Comparison of ENCODE assay signal across 27 mouse cellular contexts in genomic region chr19:25927220-25927619, GRCm38 (mm10).
DNase-seq lines count a peak whose midpoint lies in the region; ATAC-seq and TF ChIP-seq lines count a peak whose summit lies in the region.
"Had no signal": no experiment of that assay in that cellular context is flagged by ENCODE, and none has a peak within 500 bp of the region (broad histone marks: within the 10 kb centered on the region; RNA-seq: fewer than 3 reads in every experiment).

No protein-coding gene starts in this region.

- no peak overlapping the region for H3K4me2 ChIP-seq in kidney, embryonic 14.5 days (replicated peaks; ENCODE audit: low read depth, low read length)
- H3K4me2 ChIP-seq in kidney, embryonic 16.5 days (replicated peaks; ENCODE audit: low read depth, low read length), result peak overlapping the region; percentile 26
- H3K4me2 ChIP-seq in stomach, embryonic 15.5 days, result 0 out of 2 replicates have a peak overlapping the region, but pooled peaks have one; percentile 3
- H3K4me2 ChIP-seq in stomach, postnatal 0 days (replicated peaks; ENCODE audit: low read depth), result no peak overlapping the region
- H3K4me2 ChIP-seq: embryonic facial prominence, embryonic 12.5 days; forebrain, embryonic 13.5 days; forebrain, embryonic 15.5 days had no signal

- peak; percentile 79; the same call in 1 of the 2 replicates for ATAC-seq in kidney, embryonic 14.5 days (ENCODE audit: low FRiP score, low TSS enrichment)
- ATAC-seq in kidney, embryonic 16.5 days (ENCODE audit: low FRiP score, low TSS enrichment), result peak; percentile 75; the same call in 1 of the 2 replicates
- ATAC-seq in stomach, embryonic 15.5 days (ENCODE audit: insufficient read depth, low FRiP score, low read depth), result no peak
- ATAC-seq in stomach, postnatal 0 days (ENCODE audit: low FRiP score, low TSS enrichment), result no peak
- ATAC-seq: activated CD4-positive, CD25-positive, alpha-beta regulatory T cell, adult 4 months; CD4-positive, CD25-positive, alpha-beta regulatory T cell, adult 4 months; forebrain, embryonic 13.5 days; forebrain, embryonic 15.5 days; forebrain, postnatal 0 days; Patski had no signal

- no peak for TF ChIP-seq EP300 in stomach, postnatal 0 days (optimal IDR thresholded peaks at IDR 0.05)

- DNase-seq in embryo, embryonic 10 days (ENCODE audit: low spot score), result peak; percentile 24
- no peak for DNase-seq in embryo, embryonic 11 days
- DNase-seq in kidney, postnatal 25 days, result no peak
- DNase-seq in kidney, adult 18-20 months, result no peak
- DNase-seq in stomach, postnatal 0 days (ENCODE audit: low spot score), result no peak
- DNase-seq: adrenal gland, adult 8-10 months; adrenal gland, postnatal 14 days; adrenal gland, postnatal 36 days; B cell, adult 2 months; cerebellum, adult 11-12 months; cerebellum, adult 2 months; cerebellum, adult 9-10 months; cerebellum, postnatal 10 days; cerebellum, postnatal 25 days; forebrain, postnatal 0 days had no signal

- H3K27me3 ChIP-seq in kidney, embryonic 14.5 days (ENCODE audit: control insufficient read depth, insufficient read depth, low read length), result no peaks in the 10 kb centered on the region
- no peaks in the 10 kb centered on the region for H3K27me3 ChIP-seq in kidney, embryonic 16.5 days (ENCODE audit: insufficient read depth, low read length)
- H3K27me3 ChIP-seq in stomach, embryonic 15.5 days (replicated peaks), result no peaks in the 10 kb centered on the region
- no peaks in the 10 kb centered on the region for H3K27me3 ChIP-seq in stomach, postnatal 0 days (ENCODE audit: control insufficient read depth, insufficient read depth, low read length)
- H3K27me3 ChIP-seq: CH12.LX; embryonic facial prominence, embryonic 12.5 days; forebrain, embryonic 13.5 days; forebrain, embryonic 15.5 days had no signal

- H3K27ac ChIP-seq in kidney, embryonic 14.5 days (ENCODE audit: low read depth, low read length), result no peak overlapping the region
- H3K27ac ChIP-seq in kidney, embryonic 16.5 days (ENCODE audit: low read length), result no peak overlapping the region
- H3K27ac ChIP-seq in stomach, embryonic 15.5 days, result no peak overlapping the region
- no peak overlapping the region for H3K27ac ChIP-seq in stomach, postnatal 0 days (replicated peaks)
- H3K27ac ChIP-seq: embryonic facial prominence, embryonic 10.5 days; embryonic facial prominence, embryonic 12.5 days; forebrain, embryonic 13.5 days; forebrain, embryonic 15.5 days had no signal

- 19% methylated on average over 9 of the region's 9 CpGs for WGBS in kidney, embryonic 14.5 days
- WGBS in kidney, embryonic 16.5 days, result 17% methylated on average over 9 of the region's 9 CpGs
- WGBS in stomach, embryonic 15.5 days, result 34% methylated on average over 9 of the region's 9 CpGs
- 33% methylated on average over 9 of the region's 9 CpGs for WGBS in stomach, postnatal 0 days

- no peaks in the 10 kb centered on the region for H3K36me3 ChIP-seq in kidney, embryonic 14.5 days (ENCODE audit: control insufficient read depth, insufficient read depth, low read length)
- H3K36me3 ChIP-seq in kidney, embryonic 16.5 days (ENCODE audit: insufficient read depth, low read length), result no peaks in the 10 kb centered on the region
- H3K36me3 ChIP-seq in stomach, embryonic 15.5 days, result no peaks in the 10 kb centered on the region
- H3K36me3 ChIP-seq in stomach, postnatal 0 days (ENCODE audit: control insufficient read depth, insufficient read depth, low read length), result no peaks in the 10 kb centered on the region
- H3K36me3 ChIP-seq: embryonic facial prominence, embryonic 10.5 days; embryonic facial prominence, embryonic 12.5 days; forebrain, embryonic 15.5 days; G1E had no signal

- H3K4me1 ChIP-seq in kidney, embryonic 14.5 days (ENCODE audit: control insufficient read depth, insufficient read depth, low read length), result peaks cover 17% of the 10 kb centered on the region
- peaks cover 14% of the 10 kb centered on the region for H3K4me1 ChIP-seq in kidney, embryonic 16.5 days (ENCODE audit: insufficient read depth, low read length)
- peaks cover 18% of the 10 kb centered on the region for H3K4me1 ChIP-seq in stomach, embryonic 15.5 days
- H3K4me1 ChIP-seq in stomach, postnatal 0 days (replicated peaks; ENCODE audit: control insufficient read depth, insufficient read depth), result no peaks in the 10 kb centered on the region
- H3K4me1 ChIP-seq: forebrain, embryonic 13.5 days; forebrain, embryonic 15.5 days had no signal

- H3K9me3 ChIP-seq in kidney, embryonic 14.5 days (ENCODE audit: control insufficient read depth, low read length), result no peaks in the 10 kb centered on the region
- no peaks in the 10 kb centered on the region for H3K9me3 ChIP-seq in kidney, embryonic 16.5 days (ENCODE audit: low read length)
- H3K9me3 ChIP-seq in stomach, embryonic 15.5 days, result no peaks in the 10 kb centered on the region
- H3K9me3 ChIP-seq in stomach, postnatal 0 days (ENCODE audit: control insufficient read depth, low read length), result no peaks in the 10 kb centered on the region
- H3K9me3 ChIP-seq: embryonic facial prominence, embryonic 10.5 days; embryonic facial prominence, embryonic 12.5 days; forebrain, embryonic 13.5 days; forebrain, embryonic 15.5 days had no signal

- no peak overlapping the region for H3K9ac ChIP-seq in kidney, embryonic 14.5 days (ENCODE audit: low read depth, low read length)
- H3K9ac ChIP-seq in kidney, embryonic 16.5 days (replicated peaks; ENCODE audit: low read length), result no peak overlapping the region
- H3K9ac ChIP-seq in stomach, embryonic 15.5 days, result no peak overlapping the region
- H3K9ac ChIP-seq in stomach, postnatal 0 days (ENCODE audit: low read length), result no peak overlapping the region
- H3K9ac ChIP-seq: embryonic facial prominence, embryonic 12.5 days; forebrain, embryonic 13.5 days; forebrain, embryonic 15.5 days; forebrain, postnatal 0 days had no signal

- TF ChIP-seq CTCF in stomach, postnatal 0 days (IDR thresholded peaks at IDR 0.05; ENCODE audit: low read depth), result no peak

- H3K4me3 ChIP-seq in kidney, embryonic 14.5 days (ENCODE audit: low read length), result no peak overlapping the region
- no peak overlapping the region for H3K4me3 ChIP-seq in kidney, embryonic 16.5 days (ENCODE audit: low read length)
- H3K4me3 ChIP-seq in stomach, embryonic 15.5 days (replicated peaks), result no peak overlapping the region
- no peak overlapping the region for H3K4me3 ChIP-seq in stomach, postnatal 0 days (ENCODE audit: low read depth, low read length)
- H3K4me3 ChIP-seq: embryonic facial prominence, embryonic 10.5 days; embryonic facial prominence, embryonic 12.5 days; forebrain, embryonic 13.5 days; forebrain, embryonic 15.5 days had no signal

Comparison
In these comparisons a context has a peak if more than half of its experiments do, and no peak if none do; other contexts are left out.
1. H3K4me2 ChIP-seq: peak in kidney, embryonic 16.5 days (single experiment) and stomach, embryonic 15.5 days (single experiment); none in kidney, embryonic 14.5 days (single experiment) and stomach, postnatal 0 days (single experiment).
2. ATAC-seq: peak in kidney, embryonic 14.5 days (single experiment) and kidney, embryonic 16.5 days (single experiment); none in stomach, embryonic 15.5 days (single experiment) and stomach, postnatal 0 days (single experiment).